Mouse (Mus musculus): Measurements from ENCODE around the gene Rxra.

The Rxra gene

GRCm38 (mm10) chr2:27671633-27672091 is 4.6 kb upstream of the Rxra start:
- no peak for DNase-seq

- peak; percentile 62 to 73 for DNase-seq
Measured at GRCm38 (mm10) chr2:27676478-27677325, 462 bp downstream of the Rxra start.

DNA sequence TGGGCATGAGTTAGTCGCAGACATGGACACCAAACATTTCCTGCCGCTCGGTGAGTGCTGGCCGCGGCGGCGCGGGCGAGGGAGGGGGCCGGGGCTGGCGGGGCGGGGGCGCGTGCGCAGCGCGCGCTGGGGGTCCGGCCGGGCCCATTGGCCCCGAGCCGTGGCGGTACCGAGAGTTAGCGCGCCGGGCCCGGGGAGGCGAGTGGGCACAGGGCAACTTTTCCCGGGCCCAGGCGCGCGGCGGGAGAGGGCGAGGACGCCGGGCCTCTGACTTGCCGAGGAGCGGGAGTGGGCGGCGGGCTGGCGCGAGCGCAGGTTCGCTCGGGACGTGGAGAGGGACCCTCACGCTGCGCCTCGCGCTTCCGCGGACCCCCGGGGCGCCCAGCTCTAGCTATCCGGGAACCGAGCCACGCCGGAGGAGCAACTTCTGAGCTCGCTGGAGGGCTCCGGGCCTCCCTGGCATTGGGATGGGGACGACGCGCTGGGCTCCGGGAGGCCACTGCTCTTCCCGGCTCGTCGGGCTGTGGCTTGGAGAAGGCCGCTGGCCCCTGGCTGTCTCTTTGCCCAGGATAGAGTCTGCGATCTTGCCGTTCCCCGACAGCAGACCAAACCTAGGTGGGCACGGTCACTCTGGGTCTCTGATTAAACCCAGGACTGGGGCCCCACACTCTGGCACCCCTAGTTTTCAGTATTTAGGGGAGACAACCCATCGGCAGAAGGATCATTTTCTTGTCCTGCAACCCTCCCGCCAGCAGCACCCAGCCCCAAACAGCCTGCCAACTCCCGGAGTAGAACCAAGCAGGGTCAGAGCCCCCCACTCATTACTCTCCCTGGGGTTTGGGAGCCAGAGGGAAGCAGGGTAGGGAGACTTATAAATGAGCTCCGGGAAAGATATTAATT is 1.4 kb downstream of the Rxra start:
- peak; percentile 57 to 61 for DNase-seq

DNA sequence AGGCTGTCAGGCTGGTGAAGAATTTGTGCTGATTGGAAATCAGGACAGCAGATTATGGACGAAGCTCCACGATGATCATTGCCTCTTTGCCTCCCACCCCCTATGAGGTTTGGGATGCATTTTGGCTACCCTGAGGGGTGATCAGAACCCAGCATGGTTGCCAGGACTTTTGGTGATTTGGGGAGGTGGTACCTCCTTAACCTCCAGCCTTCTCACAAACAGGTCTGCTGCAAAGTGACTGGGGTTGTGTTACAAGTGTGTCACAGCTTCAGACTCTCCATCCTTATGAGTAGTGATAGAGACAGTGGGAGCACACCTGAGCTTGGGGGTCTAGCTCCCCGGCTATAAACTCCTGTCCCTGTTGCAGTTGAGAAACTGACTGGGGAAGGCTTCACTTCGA is 2.1 kb downstream of the Rxra start:
- no peak for DNase-seq

GRCm38 (mm10) chr2:27678836-27679480 is 2.7 kb downstream of the Rxra start:
- DNase-seq: no peak

DNA sequence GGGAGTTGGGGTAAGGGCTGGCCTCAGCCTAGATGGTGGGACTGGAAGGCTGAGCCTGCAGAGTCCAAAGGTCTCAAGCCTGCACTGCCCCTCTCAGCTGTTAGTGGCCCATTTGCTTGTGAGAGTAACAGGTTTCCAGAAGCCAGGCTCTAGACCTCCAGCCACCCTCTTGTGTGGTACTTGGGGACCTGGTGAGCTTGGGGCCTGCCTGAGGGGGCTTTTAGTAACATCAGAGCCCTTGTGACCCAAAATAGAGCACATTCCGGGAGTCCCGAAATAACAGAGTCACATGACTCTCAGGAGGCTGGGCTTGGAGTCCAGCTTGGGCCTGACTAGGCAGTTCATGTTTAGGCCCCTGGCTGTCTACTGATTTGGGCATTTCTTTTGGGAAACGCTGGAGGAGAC is 3.4 kb downstream of the Rxra start:
- DNase-seq: no peak

DNA sequence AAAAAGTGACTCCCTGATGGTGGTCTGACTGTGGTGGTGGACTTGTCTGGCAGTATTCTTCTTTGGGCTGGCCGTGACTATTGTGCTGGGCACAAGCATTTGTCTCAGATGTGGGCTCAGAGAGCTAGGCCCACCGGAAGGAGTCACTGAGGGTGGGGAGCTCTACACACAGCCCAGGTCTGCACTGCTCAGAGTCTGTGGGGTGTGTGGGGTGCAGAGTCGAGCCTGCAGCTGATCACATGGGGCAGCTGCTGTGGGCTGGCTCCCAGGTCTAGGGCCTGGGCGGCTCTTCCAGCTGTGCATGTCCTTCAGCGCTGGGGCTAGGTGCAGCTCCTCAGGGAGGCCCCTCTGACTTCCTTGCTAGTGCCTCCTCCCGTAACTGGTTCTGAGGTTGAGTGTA is 3.8 kb downstream of the Rxra start:
- DNase-seq: no peak

- DNase-seq: no peak
Measured at GRCm38 (mm10) chr2:27680595-27680994, 4.4 kb downstream of the Rxra start.

GRCm38 (mm10) chr2:27681426-27681825 is 5.2 kb downstream of the Rxra start:
- no peak for DNase-seq

DNA sequence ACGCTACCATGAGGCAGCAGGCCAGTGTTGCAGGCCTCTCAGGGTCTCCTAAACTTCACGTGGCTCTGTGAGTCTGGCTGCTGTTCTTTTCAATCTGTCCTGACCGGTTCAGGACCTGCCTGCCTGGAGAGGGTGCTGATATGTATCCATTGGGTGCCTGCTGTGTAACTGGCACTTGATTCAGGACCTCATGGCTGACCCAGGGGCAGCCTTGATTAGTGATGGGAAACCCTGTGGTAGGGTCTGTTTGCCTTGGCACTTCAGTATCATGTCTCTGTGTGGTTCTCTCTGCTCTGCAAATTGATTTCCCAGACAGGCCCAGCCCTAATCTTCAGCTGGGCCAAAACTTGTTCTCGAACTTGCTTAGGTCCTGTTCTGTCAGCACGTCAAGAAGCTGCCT is 5.9 kb downstream of the Rxra start:
- no peak for DNase-seq

- DNase-seq: no peak
Measured at GRCm38 (mm10) chr2:27684017-27684657, 7.9 kb downstream of the Rxra start.

- DNase-seq: no peak
Measured at GRCm38 (mm10) chr2:27685917-27686316, 9.7 kb downstream of the Rxra start.

- DNase-seq: no peak
Measured at GRCm38 (mm10) chr2:27686335-27686734, 10.1 kb downstream of the Rxra start.

DNA sequence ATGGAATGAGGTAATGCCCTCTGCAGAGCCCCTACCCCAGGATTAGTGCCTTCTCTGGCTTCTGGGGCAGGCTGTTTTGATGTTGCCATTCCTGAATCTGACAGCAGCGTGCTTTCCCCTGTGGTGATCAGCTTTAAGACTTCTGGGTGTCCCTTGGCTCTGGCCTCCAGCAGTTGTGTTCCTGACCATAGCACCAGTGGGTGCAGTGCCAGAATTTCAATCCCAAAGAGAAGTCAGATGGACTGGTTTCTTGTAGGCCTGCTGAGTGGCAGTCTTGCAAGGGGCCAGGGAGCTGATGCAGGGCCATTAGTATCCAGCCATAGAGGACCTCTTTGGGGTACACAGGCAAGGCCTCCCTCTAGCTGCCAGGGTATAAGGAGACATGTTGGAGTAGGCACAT is 10.8 kb downstream of the Rxra start:
- no peak for DNase-seq

- DNase-seq: no peak
Measured at GRCm38 (mm10) chr2:27687973-27688372, 11.7 kb downstream of the Rxra start.

GRCm38 (mm10) chr2:27690714-27691113 is 14.5 kb downstream of the Rxra start:
- DNase-seq: no peak

DNA sequence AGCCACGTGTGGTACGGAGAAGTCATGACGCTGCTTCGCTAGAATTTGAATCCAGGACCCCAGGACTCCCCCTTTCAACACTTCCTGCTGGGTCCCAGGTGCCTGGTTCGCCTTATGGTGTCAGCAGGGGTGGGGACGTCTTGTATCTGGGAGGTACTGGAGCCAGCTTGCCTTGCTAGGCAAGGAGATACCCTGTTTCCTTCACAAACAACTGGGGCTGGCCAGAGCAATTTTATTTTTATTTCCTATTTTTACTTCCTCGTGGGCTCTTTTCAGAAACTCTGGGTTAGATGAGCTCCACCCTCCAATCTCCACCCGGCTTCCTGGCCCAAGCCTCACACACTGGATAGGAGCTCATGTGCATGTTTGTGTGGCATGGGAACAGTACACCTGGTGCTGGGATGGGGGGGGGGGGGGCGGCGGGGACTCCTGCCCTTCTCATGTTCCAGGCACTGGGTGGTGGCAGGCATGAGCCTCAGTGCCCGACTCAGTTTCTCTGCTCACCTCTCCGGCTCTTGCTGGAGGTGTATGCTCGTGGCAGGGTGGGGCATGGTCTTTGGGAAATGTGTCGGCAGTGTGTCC is 15.0 kb downstream of the Rxra start:
- DNase-seq: no peak

- DNase-seq: no peak
Measured at GRCm38 (mm10) chr2:27692608-27693007, 16.4 kb downstream of the Rxra start.

GRCm38 (mm10) chr2:27693684-27694083 is 17.4 kb downstream of the Rxra start:
- no peak for DNase-seq

GRCm38 (mm10) chr2:27699574-27699973 is 23.3 kb downstream of the Rxra start:
- DNase-seq: peak; percentile 83 to 88

DNA sequence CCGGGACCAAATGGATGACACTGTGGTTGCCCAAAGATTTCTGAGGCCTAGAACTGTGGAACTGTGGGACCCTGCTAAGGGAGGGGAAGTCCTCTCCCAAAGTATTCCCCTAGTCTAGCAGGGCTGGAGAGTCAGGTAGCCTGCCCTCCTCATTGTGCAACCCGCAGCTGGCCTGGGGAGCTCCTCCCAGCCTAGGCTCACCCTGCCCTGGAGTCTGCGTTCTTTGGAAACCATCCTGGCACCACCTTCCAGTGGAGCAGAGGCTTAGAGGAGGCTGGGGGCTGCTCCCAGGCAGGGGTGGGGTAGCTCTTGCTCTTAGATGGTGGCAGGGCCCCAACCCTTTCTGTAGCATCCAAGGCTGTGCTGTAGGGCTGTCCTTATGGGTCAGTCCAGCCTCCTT is 26.0 kb downstream of the Rxra start:
- no peak for DNase-seq

Measured in cerebellum, postnatal 25 days (tissue).